Mouse (Mus musculus) testis, adult 2 months (tissue): ENCODE data around the gene Pde4d.

Experiments used
- CTCF ChIP-seq: fragments of 200-500 bp; IDR thresholded peaks from 2 replicates; pipeline ENCODE4 v1.5.1; 2012; ENCODE audit warnings: low read depth, mild to moderate bottlenecking, inconsistent platforms, low read length, moderate library complexity; ENCODE audit not compliant: control insufficient read depth, insufficient read depth, insufficient replicate concordance
- POLR2A ChIP-seq: fragments of 200-500 bp; IDR thresholded peaks from 2 replicates; pipeline ENCODE4 v1.6.1; 2012; ENCODE audit warnings: low read depth, mild to moderate bottlenecking, inconsistent platforms, low read length, moderate library complexity; ENCODE audit not compliant: control insufficient read depth

DNA sequence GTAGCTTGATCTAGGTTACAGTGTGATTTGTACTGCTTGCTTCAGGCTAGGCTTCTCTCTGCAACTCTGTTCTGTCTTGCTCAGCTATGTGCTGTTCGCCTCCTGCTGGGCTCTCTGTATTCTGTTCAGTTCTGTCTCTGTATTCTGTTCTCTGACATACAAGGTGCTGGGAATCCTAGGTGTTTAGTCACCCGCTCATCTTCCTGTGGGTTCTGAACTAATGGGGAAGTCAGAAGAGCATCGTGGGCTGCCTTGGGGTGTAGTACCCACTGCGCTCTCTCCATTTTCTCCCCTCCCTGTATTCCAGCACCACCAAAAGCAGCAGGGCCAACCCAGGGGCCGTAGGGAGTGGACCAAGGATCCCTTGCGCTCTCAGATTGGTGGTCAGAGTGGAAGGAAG lies 197.1 kb downstream of the Pde4d start:
- TF ChIP-seq POLR2A = no peak
- TF ChIP-seq CTCF = no peak
